Mouse (Mus musculus) myocyte (in vitro differentiated cells): Measurements from ENCODE around the gene Gm9747. TPM values are rescaled to one million over a fixed set of nuclear protein-coding genes. Genes with fewer than 3 reads are reported as not detected.

Experiments
- H3K27me3 ChIP-seq: one replicate; pipeline ENCODE4 v1.6.1; 2011; ENCODE audit not compliant: control insufficient read depth, insufficient read depth, insufficient read length
- H3K36me3 ChIP-seq: one replicate; pipeline ENCODE4 v1.6.1; 2011; ENCODE audit not compliant: control insufficient read depth, insufficient read depth
- H3K4me2 ChIP-seq: one replicate; pipeline ENCODE4 v1.6.1; 2011; ENCODE audit warnings: low read depth, control low read depth
- H3K4me3 ChIP-seq: one replicate; pipeline ENCODE4 v1.5.1; 2011; ENCODE audit warnings: mild to moderate bottlenecking, control low read depth, moderate library complexity
- H3K79me2 ChIP-seq: one replicate; pipeline ENCODE4 v1.6.1; 2011; ENCODE audit not compliant: control insufficient read depth, insufficient read depth
- H3ac ChIP-seq: one replicate; pipeline ENCODE4 v1.6.1; 2011; ENCODE audit not compliant: control insufficient read depth, insufficient read length
- CEBPB ChIP-seq: IDR thresholded peaks from 2 replicates; pipeline ENCODE4 v1.6.1; 2011; ENCODE audit warnings: mild to moderate bottlenecking, moderate library complexity; ENCODE audit not compliant: poor library complexity, insufficient read depth, severe bottlenecking
- E2F4 ChIP-seq: IDR thresholded peaks from one replicate; pipeline ENCODE4 v1.6.1; 2011; ENCODE audit warnings: mild to moderate bottlenecking, control low read depth, moderate library complexity; ENCODE audit not compliant: insufficient read depth
- MAX ChIP-seq: IDR thresholded peaks from one replicate; pipeline ENCODE4 v1.6.1; 2011; ENCODE audit warnings: low read depth, mild to moderate bottlenecking, control low read depth
- MYOD1 ChIP-seq, 3 experiments: IDR thresholded peaks; one replicate each; pipeline ENCODE4 v1.6.1; 2011; ENCODE audit warnings: control low read depth in 2 of 3, low read depth in 2 of 3, mild to moderate bottlenecking in 2 of 3, moderate library complexity in 1 of 3; ENCODE audit not compliant: insufficient read length in 2 of 3, control insufficient read depth in 1 of 3
- MYOG ChIP-seq, 3 experiments: IDR thresholded peaks; one replicate each; pipeline ENCODE4 v1.6.1; 2011; ENCODE audit warnings: control low read depth in 2 of 3, low read depth in 2 of 3, mild to moderate bottlenecking in 2 of 3; ENCODE audit not compliant: insufficient read length in 2 of 3, control insufficient read depth in 1 of 3, insufficient read depth in 1 of 3
- POLR2A ChIP-seq: IDR thresholded peaks from one replicate; pipeline ENCODE4 v1.6.1; 2011; ENCODE audit warnings: low read depth, mild to moderate bottlenecking, control low read depth, moderate library complexity; ENCODE audit not compliant: insufficient read length
- POLR2AphosphoS2 ChIP-seq: IDR thresholded peaks from one replicate; pipeline ENCODE4 v1.6.1; 2011; ENCODE audit warnings: low read depth, control low read depth; ENCODE audit not compliant: insufficient read length
- REST ChIP-seq: IDR thresholded peaks from one replicate; pipeline ENCODE4 v1.6.1; 2011; ENCODE audit warnings: mild to moderate bottlenecking, control low read depth, moderate library complexity; ENCODE audit not compliant: insufficient read depth, insufficient read length
- SRF ChIP-seq: IDR thresholded peaks from one replicate; pipeline ENCODE4 v1.6.1; 2011; ENCODE audit warnings: low read depth; ENCODE audit not compliant: control insufficient read depth, insufficient read length
- TCF12 ChIP-seq: IDR thresholded peaks from one replicate; pipeline ENCODE4 v1.6.1; 2011; ENCODE audit warnings: mild to moderate bottlenecking, control low read depth; ENCODE audit not compliant: poor library complexity, insufficient read depth, severe bottlenecking
- TCF3 ChIP-seq: IDR thresholded peaks from one replicate; pipeline ENCODE4 v1.6.1; 2011; ENCODE audit warnings: low read depth, control low read depth; ENCODE audit not compliant: insufficient read length
- USF1 ChIP-seq: IDR thresholded peaks from one replicate; pipeline ENCODE4 v1.6.1; 2011; ENCODE audit warnings: low read depth, mild to moderate bottlenecking, control low read depth, moderate library complexity
- polyA plus RNA-seq: library from polyadenylated mRNA; unstranded; fragments of >200 nt; fragmentation: generic; extraction: Trizol; gene quantifications from one replicate; pipeline ENCODE4 v1.2.1, GENCODE M21; 2012; ENCODE audit warnings: missing spikeins

The Gm9747 gene
- polyA plus RNA-seq, 1 experiment: 4.0 TPM

DNA sequence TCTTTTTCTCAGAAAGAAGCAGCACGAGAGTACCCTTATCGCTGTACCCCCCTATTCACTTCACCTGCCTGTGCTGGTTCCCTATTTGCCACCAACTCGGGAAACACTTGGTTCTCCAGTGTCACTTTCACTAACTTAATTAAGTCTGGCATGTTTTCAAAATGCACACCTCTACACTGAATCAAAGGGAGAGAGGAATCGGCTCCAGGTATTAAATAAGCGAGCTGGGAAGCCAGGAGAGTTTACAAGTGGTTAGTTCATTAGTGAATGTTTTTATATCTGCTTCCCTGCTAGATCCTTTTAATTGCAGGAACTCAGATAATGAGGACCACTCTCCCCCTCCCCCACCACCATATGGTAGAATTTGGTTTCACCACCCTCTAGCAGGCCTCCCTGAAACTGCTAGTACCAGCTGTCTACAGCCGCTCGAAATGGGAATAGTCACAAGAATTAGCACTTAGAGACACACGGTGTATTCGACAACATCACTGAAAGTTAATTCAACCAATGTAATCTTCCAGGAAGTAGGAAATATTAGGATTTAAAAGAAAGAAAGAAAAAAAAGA is 28.2 kb downstream of the Gm9747 start:
- peaks cover under 1% of the 10 kb centered on the region for H3K36me3 ChIP-seq
- H3K4me2 ChIP-seq: no peak overlapping the region
- H3K27me3 ChIP-seq: no peaks in the 10 kb centered on the region
- H3ac ChIP-seq: no peak overlapping the region
- peaks cover 92% of the 10 kb centered on the region for H3K79me2 ChIP-seq
- H3K4me3 ChIP-seq: no peak overlapping the region
- TF ChIP-seq MYOG (IDR thresholded peaks at IDR 0.05; ENCODE audit: control insufficient read depth in 1 of 3, insufficient read depth in 1 of 3, insufficient read length in 2 of 3, low read depth in 2 of 3) (no peak), MYOD1 (IDR thresholded peaks at IDR 0.05; ENCODE audit: control insufficient read depth in 1 of 3, insufficient read length in 2 of 3, low read depth in 2 of 3) (no peak), E2F4 (no peak), POLR2AphosphoS2 (no peak), TCF12 (no peak), POLR2A (no peak), TCF3 (no peak), REST (no peak), CEBPB (no peak), SRF (no peak), MAX (no peak), USF1 (no peak)

DNA sequence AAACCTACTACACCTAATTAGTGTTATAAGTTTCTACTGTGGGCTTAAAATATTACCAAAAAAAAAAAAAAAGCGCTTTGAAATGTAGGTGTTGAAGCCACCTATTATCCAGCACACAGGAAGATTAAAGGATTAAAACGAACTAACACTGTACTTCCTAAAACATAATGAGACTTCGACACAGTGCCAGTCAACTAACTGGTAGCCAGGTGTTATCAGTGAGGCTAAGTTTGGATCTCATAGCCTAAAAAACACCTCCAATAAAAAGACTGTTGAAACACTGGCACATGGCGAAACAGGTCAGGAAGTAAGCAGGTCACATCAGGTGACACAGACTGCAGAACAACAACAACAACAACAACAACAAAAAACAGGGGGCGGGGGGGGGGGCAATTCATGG is 28.7 kb downstream of the Gm9747 start:
- no peak for TF ChIP-seq POLR2A
- no peak for TF ChIP-seq MYOD1 (IDR thresholded peaks at IDR 0.05; ENCODE audit: control insufficient read depth in 1 of 3, insufficient read length in 2 of 3, low read depth in 2 of 3)
- no peak for TF ChIP-seq SRF
- no peak for TF ChIP-seq CEBPB
- no peak for TF ChIP-seq POLR2AphosphoS2
- no peak for TF ChIP-seq MAX
- no peak for TF ChIP-seq TCF3
- no peak for TF ChIP-seq TCF12
- TF ChIP-seq E2F4: no peak
- no peak for TF ChIP-seq MYOG (IDR thresholded peaks at IDR 0.05; ENCODE audit: control insufficient read depth in 1 of 3, insufficient read depth in 1 of 3, insufficient read length in 2 of 3, low read depth in 2 of 3)
- TF ChIP-seq USF1: no peak
- TF ChIP-seq REST: no peak
- peaks cover 6% of the 10 kb centered on the region for H3K36me3 ChIP-seq
- H3K4me2 ChIP-seq: no peak overlapping the region
- no peaks in the 10 kb centered on the region for H3K27me3 ChIP-seq
- no peak overlapping the region for H3K4me3 ChIP-seq
- H3ac ChIP-seq: no peak overlapping the region
- H3K79me2 ChIP-seq: peaks cover 93% of the 10 kb centered on the region

DNA sequence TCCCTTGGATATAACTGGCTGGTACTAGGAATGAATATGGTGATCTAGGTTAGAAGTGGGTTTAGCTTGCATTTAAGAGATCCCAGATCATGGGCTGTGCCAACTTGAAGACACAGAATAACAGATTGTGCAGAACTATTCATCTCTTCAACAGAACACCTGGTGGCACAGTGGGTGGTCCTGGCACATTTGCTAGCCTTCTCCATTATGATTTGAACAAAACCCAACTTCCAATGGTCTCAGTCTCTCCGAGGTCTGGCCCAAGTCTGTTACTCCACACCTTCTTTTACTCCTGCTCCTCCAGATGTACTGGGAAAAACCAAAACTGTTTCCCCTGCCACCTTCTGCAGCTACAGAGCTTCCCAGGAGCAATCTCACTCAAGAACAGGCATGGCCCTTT is 29.4 kb downstream of the Gm9747 start:
- Histone ChIP-seq H3K4me3 (no peak overlapping the region), H3K36me3 (peaks cover 11% of the 10 kb centered on the region), H3K79me2 (peaks cover 93% of the 10 kb centered on the region), H3ac (no peak overlapping the region), H3K27me3 (no peaks in the 10 kb centered on the region), H3K4me2 (no peak overlapping the region)
- TF ChIP-seq USF1 (no peak), SRF (no peak), TCF3 (no peak), POLR2AphosphoS2 (no peak), TCF12 (no peak)

DNA sequence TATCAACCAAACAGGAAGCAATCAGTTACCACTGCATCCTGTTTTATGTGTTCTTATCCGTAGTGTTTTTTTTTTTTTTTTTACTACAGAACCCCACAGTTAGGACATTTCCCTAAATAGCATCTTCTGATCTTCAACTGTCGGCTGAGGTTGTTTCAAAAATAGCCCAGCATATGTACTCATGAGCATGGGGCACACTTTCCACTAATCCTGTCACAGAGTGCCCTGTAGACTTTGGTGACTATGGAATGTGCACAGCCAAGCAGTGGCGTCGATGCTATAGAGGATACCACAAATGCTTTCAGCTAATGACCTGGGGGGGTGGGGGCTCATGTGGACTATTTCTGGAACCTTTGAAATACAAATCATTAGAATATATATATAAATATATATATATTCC is 34.6 kb downstream of the Gm9747 start:
- no peak overlapping the region for H3K4me2 ChIP-seq
- no peak overlapping the region for H3ac ChIP-seq
- no peak overlapping the region for H3K4me3 ChIP-seq
- no peaks in the 10 kb centered on the region for H3K27me3 ChIP-seq
- TF ChIP-seq MYOD1 (IDR thresholded peaks at IDR 0.05; ENCODE audit: control insufficient read depth in 1 of 3, insufficient read length in 2 of 3, low read depth in 2 of 3) (no peak), E2F4 (no peak), CEBPB (no peak), REST (no peak), TCF3 (no peak), USF1 (no peak), MAX (no peak), MYOG (IDR thresholded peaks at IDR 0.05; ENCODE audit: control insufficient read depth in 1 of 3, insufficient read depth in 1 of 3, insufficient read length in 2 of 3, low read depth in 2 of 3) (no peak), POLR2A (no peak), POLR2AphosphoS2 (no peak), TCF12 (no peak), SRF (no peak)
- H3K79me2 ChIP-seq: peaks cover 95% of the 10 kb centered on the region
- H3K36me3 ChIP-seq: peaks cover 13% of the 10 kb centered on the region

GRCm38 (mm10) chr1:82272231-82272630 is 39.3 kb downstream of the Gm9747 start:
- Histone ChIP-seq H3K4me3 (no peak overlapping the region), H3ac (no peak overlapping the region), H3K79me2 (peaks cover 98% of the 10 kb centered on the region), H3K27me3 (no peaks in the 10 kb centered on the region), H3K4me2 (no peak overlapping the region), H3K36me3 (peaks cover 34% of the 10 kb centered on the region)
- TF ChIP-seq REST: no peak
- no peak for TF ChIP-seq USF1
- no peak for TF ChIP-seq TCF3
- TF ChIP-seq POLR2A: no peak
- TF ChIP-seq MYOD1 (IDR thresholded peaks at IDR 0.05; ENCODE audit: control insufficient read depth in 1 of 3, insufficient read length in 2 of 3, low read depth in 2 of 3): no peak
- no peak for TF ChIP-seq TCF12
- no peak for TF ChIP-seq MAX
